Mouse (Mus musculus): ENCODE results near the gene Adam15. TPM values are rescaled to one million over a fixed set of nuclear protein-coding genes. Genes with fewer than 3 reads are reported as not detected.

Gene Adam15
- total RNA-seq, 2 experiments from 2014 or later = 45.5 to 47.0 TPM

- DNase-seq = peak; percentile 68 to 76
Observed at GRCm38 (mm10) chr3:89322514-89323165, 27.2 kb downstream of the Adam15 start, which contains the start of gene Efna3. Gene Efna3, minus strand, starts transcription at chr3:89322965.

GRCm38 (mm10) chr3:89322131-89322500, 27.7 kb downstream of the Adam15 start:
- DNase-seq = no peak

DNA sequence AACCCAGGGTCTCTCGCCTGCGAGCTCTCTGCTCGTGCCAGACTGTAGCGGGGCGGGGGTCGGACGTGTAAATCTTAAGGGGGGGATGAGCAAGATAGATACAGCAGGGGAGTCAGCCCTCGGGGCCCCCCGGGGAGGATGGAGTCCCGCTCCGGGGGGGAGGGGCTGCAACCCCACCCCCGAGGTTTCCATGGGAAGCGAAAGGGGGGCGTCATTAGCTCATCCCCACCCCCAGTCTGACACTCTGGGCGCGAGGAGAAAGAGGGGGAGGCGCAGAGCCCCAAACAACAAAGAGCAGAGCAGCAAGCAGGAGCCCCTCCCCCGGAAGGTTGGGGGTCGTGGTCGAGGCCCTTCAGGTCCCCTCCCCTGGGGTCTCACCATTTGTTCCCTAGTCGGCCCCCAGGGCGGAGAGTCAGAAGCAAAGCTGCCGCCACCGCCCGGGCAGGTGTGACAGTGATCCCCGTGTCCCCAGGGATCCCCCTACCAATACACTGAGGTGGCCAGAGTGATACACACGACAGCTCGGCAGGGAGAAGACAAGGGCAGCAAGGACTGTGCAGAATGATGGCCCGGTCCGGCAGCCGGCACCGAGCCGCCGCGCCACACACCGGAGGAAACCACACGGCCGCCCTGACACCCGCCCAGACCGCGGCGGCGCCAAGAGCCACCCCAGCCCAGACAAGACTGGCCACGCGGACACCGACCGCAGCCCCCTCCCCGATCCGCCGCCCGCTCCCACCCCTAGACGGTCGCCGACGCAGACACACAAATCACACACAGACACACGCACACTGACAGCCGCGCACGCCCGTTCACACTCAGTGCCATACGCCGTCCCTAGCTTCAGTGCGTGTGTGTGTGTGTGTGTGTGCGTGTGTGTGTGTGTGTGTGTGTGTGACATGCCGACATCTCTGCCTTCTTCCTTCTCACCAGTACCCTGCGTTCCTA, 28.3 kb downstream of the Adam15 start:
- DNase-seq = peak in 1 of 2 experiments; percentile 29

DNA sequence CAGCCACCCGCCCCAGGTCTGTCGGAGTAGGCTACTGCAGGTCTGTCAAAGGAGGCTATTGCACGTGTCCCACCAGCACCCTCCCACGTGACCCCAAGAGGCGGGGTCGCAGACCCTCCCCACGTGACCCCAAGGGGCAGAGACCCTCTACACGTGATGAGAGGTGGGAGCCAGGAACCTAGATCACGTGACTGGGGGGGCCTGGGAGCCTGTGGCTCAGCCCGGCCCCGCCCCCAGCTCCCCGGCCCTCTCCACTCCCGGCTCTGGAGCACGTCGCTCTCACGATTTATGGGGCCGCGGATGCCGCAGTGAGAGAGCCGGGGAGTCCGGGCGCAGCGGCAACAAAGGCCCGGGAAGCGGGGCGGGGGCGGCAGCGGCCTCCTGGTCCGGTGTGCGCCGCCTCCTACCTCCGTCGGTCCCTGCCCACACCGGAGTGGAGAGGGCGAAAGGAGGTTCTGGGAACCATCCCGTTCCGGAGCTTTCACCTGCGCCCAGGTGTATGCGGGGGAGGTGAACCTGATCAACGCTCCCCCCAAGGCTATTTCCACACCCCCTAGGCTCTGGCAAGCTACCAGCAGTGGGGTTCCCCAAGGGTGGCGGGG, 29.1 kb downstream of the Adam15 start:
- no peak for DNase-seq

DNA sequence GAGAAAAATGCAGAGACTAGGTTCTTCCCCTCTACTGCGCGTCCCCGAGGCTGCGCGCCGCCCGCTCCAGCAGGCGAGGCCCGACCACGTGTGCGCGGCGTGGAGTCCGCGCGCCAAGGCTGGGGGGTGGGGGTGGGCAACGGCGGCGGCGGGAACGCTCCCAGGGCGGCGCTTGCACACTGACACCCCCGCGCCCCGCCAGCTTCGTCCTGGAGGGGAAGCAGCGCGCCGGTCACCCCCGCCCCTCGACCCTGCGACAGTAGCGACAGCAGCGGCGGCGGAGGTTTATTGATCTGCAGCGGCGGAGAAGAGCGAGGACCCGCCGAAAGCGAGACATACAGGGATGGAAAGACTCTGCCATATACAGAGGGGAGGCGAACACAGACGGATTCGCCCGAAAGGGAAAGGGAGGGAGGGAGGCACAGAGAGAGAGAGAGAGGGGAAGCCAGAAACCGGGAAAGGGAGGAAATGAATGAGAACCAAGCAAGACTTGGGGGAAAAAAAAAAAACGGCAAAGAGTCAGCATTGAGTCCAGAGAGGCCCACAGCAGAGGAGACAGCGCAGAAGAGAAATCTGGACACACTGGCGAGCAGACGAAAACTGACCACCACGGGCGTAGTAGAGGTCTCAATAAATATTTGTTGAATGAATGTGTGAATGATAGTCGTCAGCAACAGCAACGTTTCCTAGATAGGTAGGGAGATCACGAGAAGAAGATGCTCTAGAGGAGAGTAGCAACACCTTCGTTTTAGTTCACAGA, 30.0 kb downstream of the Adam15 start:
- DNase-seq = no peak

DNA sequence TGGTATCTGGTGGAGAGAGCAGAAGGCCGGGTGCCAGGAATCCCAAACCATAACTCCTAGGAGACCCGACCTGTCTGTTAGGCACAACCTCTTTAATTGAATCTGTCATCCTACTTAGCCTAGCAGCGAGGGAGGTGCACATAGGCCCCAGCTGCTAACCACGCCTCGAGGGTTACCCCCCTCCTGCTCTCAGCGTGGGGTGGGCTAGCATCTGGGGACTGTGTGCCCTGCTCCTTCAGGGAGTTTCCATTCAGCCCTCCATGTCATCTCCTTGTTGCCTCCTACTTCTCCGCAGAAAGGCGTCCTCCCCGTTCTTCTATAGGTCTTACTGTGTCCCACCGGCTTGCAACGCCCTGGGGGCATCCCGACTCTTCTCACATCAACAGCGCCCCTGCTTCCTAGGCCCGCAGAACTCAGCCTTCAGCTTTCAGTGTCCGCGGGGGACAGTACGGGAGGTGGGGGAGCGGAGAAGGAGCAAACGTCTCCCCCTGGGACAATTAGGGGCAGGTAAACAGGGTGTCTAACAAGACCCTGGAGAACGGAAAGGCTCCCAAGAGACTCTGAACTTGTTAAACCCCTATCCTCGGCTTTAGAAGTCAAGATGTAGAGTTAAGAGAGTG, 30.7 kb downstream of the Adam15 start:
- peak in 1 of 2 experiments; percentile 6 for DNase-seq

DNA sequence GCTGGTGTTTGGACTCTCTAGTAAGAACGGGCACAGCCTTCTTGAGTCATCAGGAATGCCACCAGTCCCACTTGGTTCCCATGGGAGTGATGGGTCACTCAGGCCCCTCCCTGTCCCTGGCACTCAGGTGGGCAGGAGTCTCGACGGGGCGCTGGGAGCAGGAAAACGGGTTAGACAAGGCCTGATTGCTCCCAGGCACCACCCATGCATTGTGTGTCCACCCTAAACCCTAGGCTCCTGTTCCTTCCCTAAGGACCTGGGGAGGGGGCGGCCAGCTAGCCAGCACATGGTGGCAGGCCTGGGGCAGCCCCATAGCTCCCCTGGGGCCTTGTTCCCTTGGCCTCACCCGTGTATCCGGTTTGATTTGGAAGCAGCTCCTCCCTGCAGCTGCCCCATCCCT, 31.5 kb downstream of the Adam15 start:
- no peak for DNase-seq

DNA sequence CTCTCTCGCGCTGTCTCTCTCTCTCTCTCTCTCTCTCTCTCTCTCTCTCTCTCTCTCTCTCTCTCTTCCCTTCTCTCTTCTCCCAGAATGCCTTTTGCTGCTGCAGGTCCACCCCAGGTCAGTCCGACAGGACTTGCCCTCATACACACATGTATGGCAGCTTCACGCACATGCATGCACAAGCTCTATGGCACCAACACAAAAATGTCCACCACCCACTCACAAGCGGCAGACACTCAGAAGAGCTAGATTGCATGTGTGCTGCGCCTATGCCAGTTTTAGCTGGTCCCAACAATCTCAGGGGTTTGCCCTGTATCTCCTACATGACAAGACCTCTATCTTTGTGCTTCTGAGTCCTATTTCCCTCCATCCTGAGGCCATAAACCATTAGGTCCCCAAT, 32.5 kb downstream of the Adam15 start:
- no peak for DNase-seq

- peak; percentile 86 to 93 for DNase-seq
Observed at GRCm38 (mm10) chr3:89316833-89317232, 33.0 kb downstream of the Adam15 start.

DNA sequence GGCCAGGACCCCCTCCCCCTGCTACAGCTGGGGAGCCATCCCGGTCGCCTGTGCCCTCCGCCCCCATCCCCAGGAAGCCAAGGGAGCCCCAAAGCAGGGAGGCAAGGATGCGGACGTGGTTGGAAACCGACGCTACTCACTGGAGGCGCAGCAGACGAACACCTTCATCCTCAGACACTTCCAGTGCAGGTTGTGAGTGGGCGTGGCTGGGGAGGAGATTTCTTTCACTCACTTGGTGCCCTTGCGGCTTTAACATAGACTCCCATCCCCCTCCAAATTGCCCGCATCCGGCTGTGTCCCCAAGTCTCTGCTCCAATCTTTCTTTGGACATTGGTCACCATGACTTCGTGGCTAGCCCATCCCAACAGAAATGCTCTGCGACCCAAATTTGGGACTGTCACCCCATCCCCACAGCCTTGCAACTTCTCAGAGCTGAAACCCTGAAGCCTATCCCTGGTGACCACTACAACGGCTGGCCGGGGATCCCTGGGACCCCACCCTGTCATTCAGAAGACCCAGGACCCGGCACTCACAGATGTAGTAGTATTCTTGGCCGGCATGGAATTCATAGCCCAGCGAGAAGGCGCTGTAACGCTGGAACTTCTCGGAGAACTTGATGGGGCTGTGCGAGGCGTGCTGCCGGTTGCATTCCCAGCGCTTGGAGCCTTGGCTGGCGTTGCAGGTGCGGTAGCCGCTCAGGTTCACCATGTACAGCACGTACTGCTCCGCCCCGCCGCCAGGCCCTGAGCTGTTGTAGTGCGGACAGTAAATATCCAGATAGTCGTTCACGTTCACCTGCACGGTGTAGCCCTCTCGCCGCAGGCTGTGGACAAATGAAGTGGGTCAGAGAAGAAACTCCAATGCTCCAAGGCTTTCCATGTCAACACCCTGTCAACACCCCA, 33.6 kb downstream of the Adam15 start:
- DNase-seq = peak in 1 of 2 experiments; percentile 42

DNA sequence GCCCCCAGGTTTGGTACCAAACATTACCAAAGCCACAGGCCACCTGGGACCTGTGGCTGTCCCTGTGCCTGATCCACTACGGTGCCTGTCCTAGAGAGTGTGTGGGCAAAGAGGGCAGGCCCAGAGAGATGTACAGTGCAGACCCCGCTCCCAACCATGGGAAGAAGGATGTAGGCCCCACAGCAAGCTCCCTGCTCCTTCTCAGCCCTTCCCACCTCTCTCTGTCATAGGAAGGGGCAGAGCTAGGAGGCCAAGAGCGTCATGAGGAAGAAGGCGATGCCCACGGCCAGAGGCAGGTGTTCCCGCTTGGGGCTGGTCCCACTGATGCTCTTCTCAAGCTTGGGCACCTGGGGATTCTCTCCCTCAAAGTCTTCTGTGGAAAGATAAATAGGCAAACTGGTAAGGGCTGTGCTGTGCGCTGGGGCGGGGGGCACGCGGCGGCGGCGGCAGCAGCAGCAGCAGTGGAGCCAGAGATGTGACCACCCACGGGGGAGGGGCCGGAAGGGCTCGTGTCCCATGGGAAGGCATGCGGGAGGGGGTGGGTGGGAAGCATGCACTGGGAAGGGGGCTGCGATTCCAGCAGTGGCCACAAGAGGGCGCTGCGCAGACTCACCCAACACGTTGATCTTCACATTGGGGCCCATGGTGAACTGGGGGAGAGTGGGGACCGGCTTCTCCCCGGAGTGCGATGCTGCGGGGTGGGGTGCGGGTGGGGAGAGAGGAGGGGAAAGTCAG, 34.4 kb downstream of the Adam15 start:
- DNase-seq = peak; percentile 74 to 87

DNA sequence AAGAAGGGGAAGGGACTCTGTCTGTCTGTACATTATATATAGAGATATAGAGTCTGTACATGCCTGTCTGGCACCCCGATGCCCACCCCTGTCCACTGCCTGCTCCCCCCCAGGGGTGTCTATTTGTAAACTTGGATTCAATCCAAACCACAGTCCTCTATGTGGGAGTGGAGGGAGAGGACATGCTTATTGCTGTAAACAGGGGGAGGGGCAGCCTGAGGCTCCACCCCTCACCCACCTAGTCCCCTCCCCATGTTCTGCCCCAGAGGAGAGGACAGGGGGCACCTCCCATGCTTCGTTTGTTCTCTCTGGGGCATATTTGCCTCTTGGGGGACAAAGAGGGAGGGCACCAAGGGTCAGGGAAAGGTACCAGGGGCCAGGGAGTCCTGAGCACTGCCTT, 35.0 kb downstream of the Adam15 start:
- no peak for DNase-seq

GRCm38 (mm10) chr3:89314340-89314739, 35.5 kb downstream of the Adam15 start:
- no peak for DNase-seq

- peak; percentile 66 to 80 for DNase-seq
Observed at GRCm38 (mm10) chr3:89308089-89308488, 41.7 kb downstream of the Adam15 start.

- DNase-seq = no peak
Observed at GRCm38 (mm10) chr3:89305551-89306325, 44.1 kb downstream of the Adam15 start.

GRCm38 (mm10) chr3:89305105-89305504, 44.7 kb downstream of the Adam15 start:
- no peak for DNase-seq

DNA sequence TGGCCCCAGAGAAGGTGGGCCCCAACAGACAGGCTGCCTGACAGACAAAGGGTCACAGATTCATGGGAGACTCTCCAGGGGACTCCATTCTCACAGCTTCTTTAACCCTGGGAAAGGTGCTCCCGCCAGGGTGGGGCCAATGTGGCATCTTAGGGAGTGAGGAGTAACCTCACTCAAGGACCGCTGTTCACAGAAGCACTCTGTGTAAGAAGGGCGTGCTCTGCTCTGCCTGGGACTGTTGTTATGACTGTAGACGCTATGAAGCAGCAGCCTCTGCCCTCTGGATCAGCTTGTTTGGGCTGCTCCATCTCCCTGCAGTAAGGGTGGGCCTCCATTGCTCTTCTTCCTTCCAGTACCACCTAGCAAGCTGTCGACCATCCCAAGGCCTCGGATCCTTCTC, 45.4 kb downstream of the Adam15 start:
- DNase-seq = no peak

- DNase-seq = no peak
Observed at GRCm38 (mm10) chr3:89300514-89300913, 49.3 kb downstream of the Adam15 start.

DNA sequence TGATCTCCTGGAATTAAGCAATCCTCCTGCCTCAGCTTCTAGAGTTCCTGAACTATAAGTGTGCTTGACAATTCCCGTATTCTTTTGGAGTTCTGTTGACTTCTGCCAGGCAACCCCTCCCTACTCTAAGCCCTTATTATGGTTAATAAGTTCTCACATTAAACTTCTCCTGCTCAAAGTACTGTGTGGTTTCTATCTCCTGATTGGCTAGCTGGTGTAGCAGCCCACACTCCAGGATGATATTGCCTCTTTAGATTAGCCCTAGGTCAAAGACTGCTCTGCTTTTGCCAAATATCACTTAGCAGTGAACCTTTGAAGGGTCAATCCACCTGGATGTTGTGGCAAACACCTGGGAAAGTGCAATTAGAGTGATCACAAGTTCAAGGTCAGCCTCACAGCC, 49.7 kb downstream of the Adam15 start:
- DNase-seq = no peak
